Mouse (Mus musculus) kidney, adult 10 weeks (tissue): ENCODE results near the gene Gm10696. TPM values are rescaled to one million over a fixed set of nuclear protein-coding genes. Genes with fewer than 3 reads are reported as not detected.

Source experiments
- polyA plus RNA-seq: library from polyadenylated mRNA; stranded (reverse); fragments of 350-450 nt; fragmentation: Illumina TruSeq; extraction: RNeasy Lipid Tissue Mini Kit (QIAGEN cat#74804); gene quantifications from one replicate; pipeline ENCODE4 v1.2.3, GENCODE M21; 2014; ENCODE audit warnings: low read depth, low replicate concordance

Gene Gm10696
- not detected for polyA plus RNA-seq

GRCm38 (mm10) chr3:94178093-94178492 is at the start of gene Gm10696:
Gene Gm10696, minus strand, starts transcription at chr3:94178193.

DNA sequence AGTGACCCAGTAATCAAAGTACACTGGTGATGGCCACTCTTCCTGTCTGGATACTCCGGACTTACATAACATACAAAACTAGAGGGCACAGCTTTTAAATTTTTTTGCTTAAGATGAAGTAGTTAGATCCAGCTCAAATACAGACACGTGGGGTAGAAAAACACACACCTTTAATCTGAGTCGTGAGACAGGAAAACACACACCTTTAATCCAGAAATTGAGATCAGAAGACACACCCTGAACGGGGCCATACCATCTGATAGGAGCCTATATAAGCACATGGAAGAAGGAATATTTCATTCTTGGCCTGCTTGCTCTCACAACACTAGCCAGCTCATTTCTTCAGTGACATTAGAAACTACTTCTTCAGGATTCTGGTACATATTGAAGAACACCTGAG is 18.4 kb upstream of the Gm10696 start, which contains the start of gene Gm5286:
Gm5286 (plus strand) TSS at position 301 of the 400 bp plus-strand sequence.

Other genes starting within 250 kb of the Gm10696 start
- gene Gm9117, start 234.7 kb downstream of the Gm10696 start, polyA plus RNA-seq = not detected
- gene Tdpoz5, start 216.9 kb downstream of the Gm10696 start, polyA plus RNA-seq = not detected
- not detected for gene Gm9125, start 123.3 kb downstream of the Gm10696 start, polyA plus RNA-seq
- not detected for gene Gm10697, start 105.5 kb downstream of the Gm10696 start, polyA plus RNA-seq
- not detected for gene Gm5286, start 18.5 kb upstream of the Gm10696 start, polyA plus RNA-seq
- not detected for gene Gm4778, start 85.8 kb upstream of the Gm10696 start, polyA plus RNA-seq
- 64.1 TPM for gene Them4, start 131.9 kb upstream of the Gm10696 start, polyA plus RNA-seq
- not detected for gene Them5, start 163.9 kb upstream of the Gm10696 start, polyA plus RNA-seq
- gene C2cd4d, start 184.2 kb upstream of the Gm10696 start, polyA plus RNA-seq = not detected
- gene Rorc, start 194.6 kb upstream of the Gm10696 start, polyA plus RNA-seq = 18.8 TPM
- gene Lingo4, start 220.3 kb upstream of the Gm10696 start, polyA plus RNA-seq = not detected
- 8.9 TPM for gene Tdrkh, start 235.1 kb upstream of the Gm10696 start, polyA plus RNA-seq